Mouse (Mus musculus): ENCODE measurements around the gene Aplnr.

GRCm38 (mm10) chr2:85155334-85155733 is 19.3 kb downstream of the Aplnr start:
- TF ChIP-seq EP300 (IDR thresholded peaks at IDR 0.05), result no peak
- no peak for TF ChIP-seq CTCF (IDR thresholded peaks at IDR 0.05)

Measured in lung, postnatal 0 days (tissue).